Mouse (Mus musculus) yolk sac, embryonic 10.5 days (tissue): Measurements from ENCODE around the gene Sbk2.

Experiments used
- DNase-seq: peaks from one replicate; pipeline ENCODE4 v3.0.0-alpha.2; 2017; ENCODE audit warnings: low spot score

Gene Sbk2

DNA sequence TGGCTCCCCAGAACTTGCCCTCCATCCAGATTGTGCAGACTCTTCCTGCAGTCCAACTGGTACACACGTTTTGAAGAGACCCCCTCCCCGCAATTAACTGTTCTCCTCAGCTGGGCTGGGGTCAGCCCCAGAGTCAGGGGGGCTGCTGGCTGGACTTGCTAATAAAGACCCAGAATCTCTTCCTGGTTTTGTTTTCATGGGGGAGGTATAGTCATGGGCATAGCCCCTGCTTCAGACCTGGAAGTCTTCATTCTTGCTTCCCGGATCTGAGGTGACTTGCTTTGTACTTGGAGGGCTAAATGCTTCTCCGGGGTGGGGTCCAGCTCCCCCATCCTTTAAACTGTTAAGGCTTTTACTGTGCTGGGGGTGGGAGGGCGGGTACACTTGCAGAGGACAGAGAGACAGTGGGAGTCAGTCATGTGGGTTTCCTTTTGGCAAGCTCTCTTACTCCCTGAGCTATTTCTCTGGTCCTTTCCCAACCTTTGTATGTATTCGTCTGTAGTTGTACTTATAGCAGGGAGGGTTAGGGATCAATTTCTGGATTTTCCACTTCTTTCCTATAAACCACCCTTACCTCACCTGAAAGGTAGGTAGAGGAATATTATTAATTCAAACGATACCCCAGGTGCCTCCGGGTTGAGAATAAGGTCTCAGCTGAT is 42.3 kb downstream of the Sbk2 start, which contains the start of gene Nat14:
Gene Nat14, plus strand, starts transcription at position 205 of the 659 bp plus-strand sequence.
- DNase-seq: no peak

DNA sequence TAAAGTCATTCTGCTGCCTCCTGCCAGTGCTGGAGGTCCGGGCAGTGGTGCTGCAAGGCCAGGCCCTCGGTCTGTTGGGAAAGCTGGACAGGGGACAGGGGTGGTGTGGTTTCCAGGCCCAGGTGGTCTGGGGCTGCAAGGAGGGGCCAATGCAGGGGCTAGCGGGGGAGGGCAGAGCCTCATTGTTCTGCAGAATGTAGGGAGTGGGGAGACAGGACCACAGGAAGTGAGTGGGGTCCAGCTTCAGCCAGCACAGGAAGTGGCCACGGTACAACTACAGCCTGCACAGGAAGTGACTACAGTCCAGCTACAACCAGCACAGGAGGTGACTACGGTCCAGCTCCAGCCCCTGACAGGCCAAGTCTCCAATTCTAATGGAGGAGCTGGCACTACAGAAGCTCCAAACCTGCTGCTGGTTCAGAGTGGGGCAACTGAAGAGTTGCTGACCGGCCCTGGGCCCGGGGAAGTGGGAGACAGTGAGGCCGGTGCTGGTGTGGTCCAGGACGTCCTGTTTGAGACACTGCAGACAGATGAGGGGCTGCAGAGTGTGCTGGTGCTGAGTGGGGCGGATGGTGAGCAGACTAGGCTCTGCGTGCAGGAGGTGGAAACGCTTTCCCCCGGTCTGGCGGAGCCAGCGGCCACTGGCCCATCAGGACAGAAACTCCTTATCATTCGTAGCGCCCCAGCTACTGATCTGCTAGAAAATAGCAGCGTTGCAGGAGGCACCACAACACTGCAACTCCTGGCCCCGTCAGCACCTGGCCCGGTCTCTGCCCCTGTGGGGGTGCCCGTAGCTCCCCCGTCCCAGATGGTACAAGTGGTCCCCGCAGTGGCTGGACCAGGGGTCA is 43.0 kb downstream of the Sbk2 start:
- DNase-seq: peak; percentile 34

DNA sequence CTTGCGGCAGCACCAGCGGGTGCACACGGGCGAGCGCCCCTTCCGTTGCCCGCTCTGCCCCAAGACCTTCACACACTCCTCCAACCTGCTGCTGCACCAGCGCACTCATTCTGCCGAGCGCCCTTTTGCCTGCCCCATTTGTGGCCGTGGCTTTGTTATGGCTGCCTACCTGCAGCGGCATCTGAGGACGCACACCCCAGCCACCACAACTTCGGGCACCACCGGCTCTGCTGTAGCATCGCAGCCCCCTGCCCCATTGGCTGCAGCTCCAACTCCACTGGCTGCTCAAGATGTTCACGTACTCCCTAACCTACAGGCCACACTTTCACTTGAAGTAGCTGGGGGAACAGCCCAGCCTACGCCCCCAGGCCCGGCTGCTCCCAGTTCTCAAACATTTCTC is 43.7 kb downstream of the Sbk2 start:
- DNase-seq: no peak

DNA sequence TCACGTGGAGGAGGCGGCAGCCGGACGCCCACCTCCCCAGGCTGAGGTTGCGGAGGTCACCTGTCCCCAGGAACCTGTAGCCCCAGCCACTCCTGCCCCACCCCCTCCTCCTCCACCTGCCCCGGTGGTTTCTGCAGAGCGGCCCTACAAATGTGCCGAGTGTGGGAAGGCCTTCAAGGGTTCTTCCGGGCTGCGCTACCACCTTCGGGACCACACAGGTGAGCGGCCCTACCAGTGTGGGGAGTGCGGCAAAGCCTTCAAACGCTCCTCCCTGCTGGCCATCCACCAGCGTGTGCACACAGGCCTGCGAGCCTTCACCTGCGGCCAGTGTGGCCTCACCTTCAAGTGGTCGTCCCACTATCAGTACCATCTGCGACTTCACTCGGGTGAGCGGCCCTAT is 44.2 kb downstream of the Sbk2 start:
- DNase-seq: no peak

DNA sequence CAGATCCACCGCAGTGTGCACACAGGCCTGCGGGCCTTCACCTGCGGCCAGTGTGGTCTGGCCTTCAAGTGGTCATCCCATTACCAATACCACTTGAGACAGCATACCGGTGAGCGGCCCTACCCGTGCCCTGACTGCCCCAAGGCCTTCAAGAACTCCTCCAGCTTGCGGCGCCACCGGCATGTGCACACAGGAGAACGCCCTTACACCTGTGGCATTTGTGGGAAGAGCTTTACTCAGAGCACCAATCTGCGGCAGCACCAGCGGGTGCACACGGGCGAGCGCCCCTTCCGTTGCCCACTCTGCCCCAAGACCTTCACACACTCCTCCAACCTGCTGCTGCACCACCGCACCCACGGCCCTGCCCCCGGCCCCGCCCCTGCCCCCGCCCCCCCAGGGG is 45.1 kb downstream of the Sbk2 start:
- DNase-seq: no peak

DNA sequence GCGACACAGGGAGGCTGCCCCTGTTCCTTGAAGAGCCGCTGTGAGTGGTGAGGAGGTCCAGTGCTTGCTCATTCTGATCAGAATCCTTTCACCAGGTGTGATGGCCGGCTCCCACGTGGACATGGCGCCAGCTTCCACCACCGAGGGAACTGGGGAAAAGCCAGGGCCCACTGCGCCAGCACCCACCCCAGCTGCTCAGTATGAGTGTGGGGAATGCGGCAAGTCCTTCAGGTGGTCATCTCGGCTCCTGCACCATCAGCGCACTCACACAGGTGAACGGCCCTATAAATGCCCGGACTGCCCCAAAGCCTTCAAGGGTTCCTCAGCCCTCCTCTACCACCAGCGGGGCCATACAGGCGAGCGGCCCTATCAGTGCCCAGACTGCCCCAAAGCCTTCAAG is 45.5 kb downstream of the Sbk2 start:
- DNase-seq: no peak

DNA sequence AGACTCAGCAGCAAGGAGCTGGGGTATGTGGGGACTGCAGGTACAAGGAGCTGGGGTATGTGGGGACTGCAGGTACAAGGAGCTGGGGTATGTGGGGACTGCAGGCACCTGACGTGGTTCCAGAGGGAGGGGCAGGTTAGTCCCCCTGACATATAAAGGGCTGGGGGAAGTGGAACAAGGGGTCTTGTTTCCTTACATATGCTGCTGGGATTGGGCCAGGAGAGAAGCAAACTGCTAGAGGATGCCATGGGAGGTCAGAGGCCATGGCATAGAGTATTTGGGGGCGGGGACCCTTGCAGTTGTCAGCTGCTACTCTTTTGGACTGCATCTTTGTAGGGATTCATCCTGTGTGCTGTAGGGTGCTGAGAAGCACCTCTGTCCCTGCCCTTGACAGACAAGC is 46.7 kb downstream of the Sbk2 start:
- no peak for DNase-seq

DNA sequence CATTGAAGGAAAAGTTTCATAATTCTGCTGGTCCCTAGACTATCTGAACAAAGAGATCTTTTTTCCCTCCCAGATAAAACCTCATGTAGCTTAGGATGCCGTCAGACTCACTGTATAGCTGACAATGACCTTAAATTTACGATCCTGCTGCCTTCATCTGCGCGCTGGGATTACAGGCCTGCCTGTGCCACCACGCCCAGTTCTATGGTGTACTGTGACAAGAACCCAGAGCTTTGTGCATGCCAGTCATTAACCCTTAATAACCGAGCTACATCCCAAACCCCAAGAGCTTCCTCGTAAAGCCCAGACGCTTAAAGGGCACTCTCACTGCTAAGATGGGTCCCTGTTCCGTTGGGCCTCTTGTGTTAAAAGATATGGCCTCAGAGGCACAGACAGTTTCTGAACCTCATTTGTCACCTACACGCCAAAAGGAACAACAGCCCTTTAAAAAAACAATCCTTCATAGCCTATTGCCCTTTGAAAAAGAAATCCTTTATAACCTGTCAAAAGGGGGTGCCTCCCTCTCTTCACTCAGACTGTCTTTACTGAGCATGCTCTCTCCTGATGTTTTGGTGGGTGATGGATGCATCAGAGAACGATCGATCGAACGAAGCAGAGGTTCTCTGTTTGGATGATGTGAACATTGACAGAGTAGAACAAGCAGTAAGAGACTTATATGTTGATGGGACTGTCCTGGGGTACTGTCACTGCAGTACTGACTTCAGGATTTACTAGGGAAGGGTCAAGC is 48.4 kb downstream of the Sbk2 start:
- DNase-seq: no peak

DNA sequence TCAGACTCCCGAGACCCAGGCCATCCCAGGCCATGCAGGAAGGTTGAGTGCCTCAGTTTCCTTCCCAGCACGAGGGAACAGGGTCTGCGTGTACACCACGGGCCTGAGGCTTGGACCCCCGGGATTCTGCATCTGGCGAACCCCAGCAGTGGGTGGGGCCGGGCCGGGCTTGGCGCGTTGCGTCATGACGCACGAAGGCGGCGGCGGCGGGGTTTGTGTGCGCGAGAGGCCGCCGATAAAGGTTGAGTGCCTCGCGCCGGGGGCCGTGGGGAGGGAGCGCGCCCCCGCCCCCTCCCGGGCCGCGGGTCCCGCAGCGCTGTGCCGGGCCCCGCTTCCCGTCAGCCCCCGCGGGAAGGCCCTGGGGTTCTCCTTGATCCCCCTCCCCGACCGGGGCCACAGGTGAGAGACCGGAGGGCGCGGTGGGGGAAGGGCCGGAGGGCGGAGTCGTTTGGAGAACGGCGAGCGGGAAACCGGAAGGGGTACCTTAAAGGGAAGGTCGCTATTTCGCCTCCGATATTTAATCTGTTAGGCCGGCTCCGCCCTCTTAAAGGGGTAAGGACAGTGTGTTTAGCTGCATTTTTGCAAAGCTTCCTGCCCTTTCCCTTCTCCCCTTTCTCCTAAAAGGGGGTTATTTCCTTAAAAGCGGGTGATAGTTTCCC is 49.1 kb downstream of the Sbk2 start, which contains the start of gene Zfp628:
Gene Zfp628, plus strand, starts transcription at position 211 of the 659 bp plus-strand sequence.
- DNase-seq: peak; percentile 94

DNA sequence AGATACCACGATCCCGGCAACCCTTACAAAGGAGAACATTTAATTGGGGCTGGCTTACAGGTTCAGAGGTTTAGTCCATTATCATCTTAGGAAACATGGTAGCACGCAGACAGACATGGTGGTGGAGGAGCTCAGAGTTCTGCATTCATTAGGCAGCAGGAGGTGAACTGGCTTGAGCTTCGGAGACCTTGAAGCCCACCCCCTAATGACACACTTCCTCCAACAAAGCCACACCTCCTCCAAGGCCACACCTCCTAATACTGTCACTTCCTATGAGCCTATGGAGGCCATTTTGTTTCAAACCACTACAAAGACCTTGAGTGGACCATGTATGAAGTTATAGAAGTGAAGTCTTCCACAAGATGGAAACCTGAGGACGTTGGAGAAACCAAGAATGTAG is 52.0 kb downstream of the Sbk2 start:
- DNase-seq: no peak

DNA sequence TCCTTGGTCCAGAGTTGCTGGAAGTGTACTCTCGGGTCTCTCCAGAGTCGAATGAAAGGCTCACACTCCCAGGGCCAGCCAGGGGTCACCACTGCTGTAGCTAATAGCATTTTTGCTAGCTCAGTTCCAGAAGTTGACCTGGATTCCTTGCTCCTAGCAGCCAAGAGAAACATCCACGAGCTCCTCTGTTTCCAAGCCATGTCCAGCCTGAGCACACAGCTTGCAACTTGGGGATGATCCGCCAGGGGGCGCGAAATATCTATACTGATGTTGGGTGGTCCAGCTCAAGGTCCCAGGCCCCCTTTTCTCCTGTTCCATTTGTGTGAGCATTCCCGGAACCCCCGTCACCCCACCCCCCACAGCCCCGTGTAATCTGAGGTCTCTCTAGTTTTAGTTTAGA is 52.6 kb downstream of the Sbk2 start:
- DNase-seq: no peak

DNA sequence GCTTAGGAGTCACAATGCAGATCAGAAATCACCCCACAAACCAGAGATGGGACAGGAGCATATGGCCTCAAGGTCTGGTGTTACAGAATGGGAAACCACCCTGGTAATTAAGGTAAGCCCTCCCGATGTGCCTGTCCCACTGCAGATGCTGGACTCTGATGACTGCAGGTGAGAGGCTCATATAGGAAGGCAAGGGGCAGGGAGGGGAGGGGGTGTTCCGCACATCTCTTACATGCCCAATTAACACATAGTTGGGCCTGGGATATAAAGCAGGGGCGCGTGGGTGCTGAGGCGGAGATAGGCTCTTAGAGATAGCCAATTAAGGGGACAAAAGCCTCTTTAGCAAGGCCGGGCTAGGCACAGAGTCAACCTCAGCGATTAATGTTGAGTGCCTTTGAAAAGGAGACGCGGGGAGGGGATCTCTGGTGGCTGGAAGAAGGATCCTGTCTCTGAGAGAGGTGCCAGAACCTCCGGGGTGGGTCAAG is 57.7 kb downstream of the Sbk2 start, which contains the start of gene Gm36210:
Gene Gm36210, minus strand, starts transcription at position 51 of the 485 bp plus-strand sequence.
- no peak for DNase-seq

DNA sequence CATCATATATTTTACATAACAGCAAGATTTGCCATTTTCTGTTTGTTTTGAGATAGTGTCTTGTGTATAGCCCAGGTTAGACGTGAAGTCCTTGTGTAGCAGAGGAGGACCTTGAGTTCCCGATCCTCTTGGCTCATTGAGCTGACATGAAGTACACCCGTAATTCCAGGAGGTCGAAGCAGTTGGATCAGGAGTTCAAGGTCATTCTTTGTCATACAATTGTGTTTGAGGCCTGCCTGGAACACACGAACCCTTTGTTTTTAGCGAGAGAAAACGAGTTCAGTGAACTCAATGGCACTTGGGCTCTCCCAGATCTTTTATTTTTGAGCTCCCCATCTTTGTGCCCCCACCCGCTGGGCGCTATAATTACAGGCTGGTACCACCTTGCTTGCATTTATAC is 61.8 kb downstream of the Sbk2 start:
- DNase-seq: no peak

DNA sequence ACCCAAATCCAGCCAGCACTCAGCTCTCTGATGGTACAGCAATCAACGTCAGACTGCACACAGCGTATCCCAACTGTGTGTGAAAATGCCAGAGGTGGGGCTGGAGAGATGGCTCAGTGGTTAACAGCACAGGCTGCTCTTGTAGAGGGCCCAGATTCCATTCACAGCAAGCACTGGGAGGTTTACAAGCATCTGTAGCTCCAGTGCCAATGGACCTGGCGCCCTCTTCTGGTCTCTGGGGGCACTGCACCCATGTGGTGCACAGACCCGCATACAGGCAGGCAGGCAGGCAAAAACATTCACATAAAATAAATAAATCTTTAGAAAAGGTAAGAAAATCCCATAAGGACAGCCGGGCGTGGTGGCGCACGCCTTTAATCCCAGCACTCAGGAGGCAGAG is 63.0 kb downstream of the Sbk2 start:
- DNase-seq: no peak

DNA sequence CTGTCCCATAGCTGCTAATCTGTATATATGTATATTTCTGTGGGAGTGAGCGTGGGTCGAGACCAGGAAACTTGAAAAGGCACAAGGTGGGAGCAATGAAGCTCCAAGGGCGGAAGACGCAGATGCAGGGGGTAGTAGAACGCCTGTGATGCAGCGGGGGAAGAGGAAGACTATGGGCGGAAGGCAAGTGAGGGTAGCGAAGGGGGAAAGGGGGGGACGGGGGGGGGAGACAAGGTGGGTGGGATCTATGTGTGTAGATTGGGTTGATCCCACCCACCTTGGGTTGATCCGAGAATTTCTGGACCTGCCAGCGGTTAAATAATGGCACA is 63.7 kb downstream of the Sbk2 start:
- DNase-seq: no peak

DNA sequence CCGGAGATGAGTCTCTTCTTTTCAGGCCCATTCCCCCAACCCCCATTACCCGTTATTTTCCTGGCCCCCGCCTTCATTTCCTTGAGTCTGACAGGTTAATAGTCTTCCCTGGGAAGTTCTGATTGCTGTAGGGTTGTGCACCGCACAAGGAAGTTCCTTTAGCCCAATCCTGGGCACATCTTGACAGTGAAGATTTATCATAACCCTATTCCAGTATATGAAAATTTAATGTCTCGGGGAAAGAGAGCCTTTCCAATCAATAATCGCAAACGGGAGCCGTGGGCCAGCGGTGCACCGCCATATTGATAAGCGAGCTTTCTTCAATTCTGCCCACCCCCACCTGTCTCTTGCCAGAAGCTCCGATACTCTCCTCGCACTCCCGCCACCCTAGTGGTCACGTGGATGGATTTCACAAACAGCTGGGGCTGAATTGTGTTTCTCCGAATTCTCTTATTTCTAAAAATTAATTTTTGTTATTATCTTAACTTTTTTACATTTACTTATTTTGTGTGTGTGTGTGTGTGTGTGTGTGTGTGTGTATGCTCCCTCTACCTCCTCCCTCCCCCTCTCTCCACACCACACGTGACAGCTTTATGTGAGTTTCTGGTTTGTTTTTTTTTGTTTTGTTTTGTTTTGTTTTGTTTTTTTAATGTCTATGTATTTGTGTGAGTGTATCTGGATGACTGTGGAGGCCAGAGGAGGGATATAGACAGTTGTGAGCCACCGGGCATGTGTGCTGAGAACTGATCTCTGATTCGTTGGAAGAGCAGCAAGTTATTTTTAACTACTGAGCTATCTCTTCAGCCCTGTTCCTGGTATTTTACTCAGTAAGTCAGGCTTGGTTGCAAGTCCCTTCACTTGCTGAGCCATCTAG is 64.3 kb downstream of the Sbk2 start:
- no peak for DNase-seq

DNA sequence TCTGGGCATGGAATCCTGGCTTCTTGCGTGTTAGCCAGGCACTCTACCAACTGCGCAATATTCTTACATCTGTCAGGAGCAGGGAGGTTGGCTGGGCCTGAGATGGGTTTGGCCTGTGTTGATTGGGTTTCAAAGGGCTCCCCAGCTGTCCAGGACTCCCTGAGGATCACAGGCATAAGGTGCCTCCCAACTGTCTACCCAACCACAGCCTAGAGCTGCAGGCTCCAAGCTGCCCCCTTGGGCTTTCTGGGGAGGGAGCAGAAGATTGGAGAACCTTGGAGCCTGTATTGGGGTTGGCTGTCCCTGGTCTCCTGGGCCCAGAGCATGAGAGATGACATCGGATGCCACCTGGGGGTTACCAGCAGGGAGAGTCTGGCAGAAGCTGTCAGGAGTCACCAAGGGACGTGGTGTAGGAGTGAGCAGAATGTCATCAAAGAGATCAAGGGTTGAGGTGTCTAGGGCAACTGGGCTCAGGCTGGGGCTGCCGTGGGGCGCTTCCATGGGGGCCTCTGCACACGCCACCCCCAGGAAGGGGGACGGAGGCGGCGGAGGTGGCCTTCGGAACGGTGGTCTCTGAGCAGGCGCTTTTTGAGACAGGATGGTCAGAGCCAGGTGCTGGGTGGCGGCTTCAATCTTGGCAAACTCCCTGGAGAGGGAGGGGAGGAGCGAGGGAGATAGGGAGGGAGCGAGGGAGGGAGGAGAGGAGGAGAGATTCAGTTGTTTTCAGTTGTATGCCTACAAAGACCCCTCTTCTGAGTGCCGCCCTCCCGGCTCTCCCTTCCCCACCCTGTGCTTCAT is 65.2 kb downstream of the Sbk2 start:
- DNase-seq: no peak

DNA sequence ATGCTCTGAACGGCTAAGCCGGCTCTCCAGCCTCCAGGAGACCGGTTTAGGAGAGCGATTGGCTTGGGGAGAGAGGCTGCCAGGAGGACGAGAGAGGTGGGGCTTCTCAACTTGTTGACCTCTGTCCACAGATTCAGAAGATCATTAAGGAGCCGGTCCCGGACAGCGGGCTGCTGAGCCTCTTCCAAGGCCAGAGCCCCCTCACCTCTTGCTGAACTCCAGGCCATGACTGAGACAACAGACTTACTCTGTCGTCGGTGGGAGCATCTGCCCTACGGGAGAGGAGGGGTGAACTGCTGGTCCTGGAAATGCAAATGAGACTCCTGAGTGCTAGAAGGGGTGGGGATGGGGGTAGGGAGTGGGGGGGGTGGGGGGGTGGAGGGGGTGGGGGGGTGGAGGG is 69.0 kb downstream of the Sbk2 start:
- no peak for DNase-seq
